Mouse (Mus musculus): Measurements from ENCODE around the gene Cib4. TPM values are rescaled to one million over a fixed set of nuclear protein-coding genes. Genes with fewer than 3 reads are reported as not detected.

Gene Cib4
- polyA plus RNA-seq, 1 experiment: not detected

- no peak for DNase-seq
- H3K27ac ChIP-seq (ENCODE audit: insufficient read depth, low read length): no peak overlapping the region
- TF ChIP-seq CTCF (IDR thresholded peaks at IDR 0.05; ENCODE audit: borderline replicate concordance, insufficient read depth, low read depth, low read length) (no peak), POLR2A (IDR thresholded peaks at IDR 0.05; ENCODE audit: borderline replicate concordance, insufficient read depth, low read length) (no peak)
- WGBS: 90% methylated on average over 1 of the region's 1 CpGs
- H3K27me3 ChIP-seq (ENCODE audit: control insufficient read depth, insufficient read depth, low read length): no peaks in the 10 kb centered on the region
- no peaks in the 10 kb centered on the region for H3K4me1 ChIP-seq (ENCODE audit: control insufficient read depth, insufficient read depth, low read length)
- H3K4me3 ChIP-seq (replicated peaks; ENCODE audit: insufficient read depth, low read depth, low read length): no peak overlapping the region
These were observed 22.8 kb upstream of the Cib4 start for GRCm38 (mm10) chr5:30568479-30568878.

DNA sequence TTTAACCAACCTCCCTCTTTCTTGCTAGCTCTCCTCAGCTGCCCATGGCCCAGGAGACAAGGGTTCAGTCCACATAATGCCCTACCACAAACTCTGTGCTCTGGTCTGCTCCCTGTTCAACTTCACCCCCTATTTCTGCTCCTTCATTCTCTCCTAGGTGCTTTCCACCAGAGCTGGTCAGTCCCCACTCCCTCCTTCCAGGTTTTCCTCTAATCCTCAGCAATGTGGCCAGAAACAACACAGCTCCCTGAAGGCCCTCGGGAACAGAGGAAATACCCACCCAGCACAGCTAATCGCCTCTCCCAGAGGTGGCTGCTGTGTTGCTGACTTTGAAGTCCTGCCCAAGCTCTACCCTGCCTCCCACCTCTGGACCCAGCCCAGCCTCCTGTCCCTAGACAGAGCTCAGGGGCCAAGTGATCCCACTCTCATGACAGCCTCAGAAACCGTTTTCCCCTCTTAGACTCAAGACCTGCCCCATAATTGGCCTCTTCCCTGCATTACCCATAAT is 14.4 kb upstream of the Cib4 start:
- Histone ChIP-seq H3K4me3 (replicated peaks; ENCODE audit: insufficient read depth, low read depth, low read length) (no peak overlapping the region), H3K4me1 (ENCODE audit: control insufficient read depth, insufficient read depth, low read length) (no peaks in the 10 kb centered on the region), H3K27me3 (ENCODE audit: control insufficient read depth, insufficient read depth, low read length) (no peaks in the 10 kb centered on the region), H3K27ac (ENCODE audit: insufficient read depth, low read length) (no peak overlapping the region)
- 48% methylated on average over 3 of the region's 3 CpGs for WGBS
- DNase-seq: no peak
- TF ChIP-seq POLR2A (IDR thresholded peaks at IDR 0.05; ENCODE audit: borderline replicate concordance, insufficient read depth, low read length): no peak
- TF ChIP-seq CTCF (IDR thresholded peaks at IDR 0.05; ENCODE audit: borderline replicate concordance, insufficient read depth, low read depth, low read length): no peak

GRCm38 (mm10) chr5:30559421-30559820 is 13.8 kb upstream of the Cib4 start:
- DNase-seq: no peak
- Histone ChIP-seq H3K27me3 (ENCODE audit: control insufficient read depth, insufficient read depth, low read length) (no peaks in the 10 kb centered on the region), H3K4me3 (replicated peaks; ENCODE audit: insufficient read depth, low read depth, low read length) (no peak overlapping the region), H3K27ac (ENCODE audit: insufficient read depth, low read length) (no peak overlapping the region), H3K4me1 (ENCODE audit: control insufficient read depth, insufficient read depth, low read length) (no peaks in the 10 kb centered on the region)
- no peak for TF ChIP-seq CTCF (IDR thresholded peaks at IDR 0.05; ENCODE audit: borderline replicate concordance, insufficient read depth, low read depth, low read length)
- no peak for TF ChIP-seq POLR2A (IDR thresholded peaks at IDR 0.05; ENCODE audit: borderline replicate concordance, insufficient read depth, low read length)
- 86% methylated on average over 3 of the region's 3 CpGs for WGBS

DNA sequence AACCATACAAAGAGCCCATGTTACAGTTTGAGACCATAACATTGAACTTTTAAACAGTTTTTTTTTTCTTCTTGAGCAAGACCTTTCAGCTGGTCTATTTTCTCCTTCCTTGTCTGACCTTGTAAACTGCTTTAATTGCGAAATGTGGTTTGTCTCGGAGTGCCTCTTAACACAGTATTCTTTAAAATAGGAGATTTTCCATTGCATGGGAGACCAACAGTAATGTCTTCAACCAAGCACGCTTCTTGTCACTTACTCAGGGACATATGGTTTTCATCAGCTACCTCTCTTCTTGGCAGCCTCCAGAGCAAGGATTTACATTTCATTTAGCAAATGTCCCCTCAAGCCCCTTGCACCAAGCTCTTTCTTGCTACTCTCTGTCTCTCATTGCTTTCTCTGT is 10.6 kb upstream of the Cib4 start:
- DNase-seq: no peak
- no peak overlapping the region for H3K4me3 ChIP-seq (replicated peaks; ENCODE audit: insufficient read depth, low read depth, low read length)
- H3K27ac ChIP-seq (ENCODE audit: insufficient read depth, low read length): no peak overlapping the region
- H3K4me1 ChIP-seq (ENCODE audit: control insufficient read depth, insufficient read depth, low read length): no peaks in the 10 kb centered on the region
- TF ChIP-seq POLR2A (IDR thresholded peaks at IDR 0.05; ENCODE audit: borderline replicate concordance, insufficient read depth, low read length): no peak
- TF ChIP-seq CTCF (IDR thresholded peaks at IDR 0.05; ENCODE audit: borderline replicate concordance, insufficient read depth, low read depth, low read length): no peak
- no peaks in the 10 kb centered on the region for H3K27me3 ChIP-seq (ENCODE audit: control insufficient read depth, insufficient read depth, low read length)
- WGBS: 90% methylated on average over 3 of the region's 3 CpGs

GRCm38 (mm10) chr5:30554981-30555380 is 9.3 kb upstream of the Cib4 start:
- 81% methylated on average over 8 of the region's 8 CpGs for WGBS
- Histone ChIP-seq H3K4me3 (replicated peaks; ENCODE audit: insufficient read depth, low read depth, low read length) (no peak overlapping the region), H3K4me1 (ENCODE audit: control insufficient read depth, insufficient read depth, low read length) (peaks cover 7% of the 10 kb centered on the region; the same call in 1 of the 2 replicates), H3K27me3 (ENCODE audit: control insufficient read depth, insufficient read depth, low read length) (no peaks in the 10 kb centered on the region), H3K27ac (ENCODE audit: insufficient read depth, low read length) (no peak overlapping the region)
- TF ChIP-seq CTCF (IDR thresholded peaks at IDR 0.05; ENCODE audit: borderline replicate concordance, insufficient read depth, low read depth, low read length) (no peak), POLR2A (IDR thresholded peaks at IDR 0.05; ENCODE audit: borderline replicate concordance, insufficient read depth, low read length) (no peak)
- DNase-seq: no peak

DNA sequence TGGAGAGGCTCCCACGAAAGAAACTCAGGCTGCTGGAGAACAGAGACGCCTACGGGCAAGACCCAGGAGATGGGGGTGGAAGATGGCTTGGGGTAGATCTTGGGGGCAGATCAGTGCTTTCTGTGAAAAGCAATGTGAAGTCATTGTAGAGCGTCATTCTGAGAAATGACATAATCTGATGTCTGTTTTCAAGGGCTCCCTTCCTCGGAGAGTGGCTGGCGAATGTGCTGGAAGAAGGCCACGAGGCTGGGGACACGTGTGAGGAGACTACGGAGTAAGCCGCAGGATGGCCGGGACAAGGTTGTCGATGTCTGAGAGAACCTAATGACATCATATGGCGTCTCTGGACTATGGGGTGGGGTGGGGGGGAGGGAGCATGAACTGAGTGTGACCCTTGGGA is 8.3 kb upstream of the Cib4 start:
- TF ChIP-seq POLR2A (IDR thresholded peaks at IDR 0.05; ENCODE audit: borderline replicate concordance, insufficient read depth, low read length) (no peak), CTCF (IDR thresholded peaks at IDR 0.05; ENCODE audit: borderline replicate concordance, insufficient read depth, low read depth, low read length) (no peak)
- no peaks in the 10 kb centered on the region for H3K27me3 ChIP-seq (ENCODE audit: control insufficient read depth, insufficient read depth, low read length)
- peaks cover 9% of the 10 kb centered on the region; the same call in 1 of the 2 replicates for H3K4me1 ChIP-seq (ENCODE audit: control insufficient read depth, insufficient read depth, low read length)
- no peak for DNase-seq
- H3K27ac ChIP-seq (ENCODE audit: insufficient read depth, low read length): no peak overlapping the region
- no peak overlapping the region for H3K4me3 ChIP-seq (replicated peaks; ENCODE audit: insufficient read depth, low read depth, low read length)
- WGBS: 84% methylated on average over 13 of the region's 13 CpGs

DNA sequence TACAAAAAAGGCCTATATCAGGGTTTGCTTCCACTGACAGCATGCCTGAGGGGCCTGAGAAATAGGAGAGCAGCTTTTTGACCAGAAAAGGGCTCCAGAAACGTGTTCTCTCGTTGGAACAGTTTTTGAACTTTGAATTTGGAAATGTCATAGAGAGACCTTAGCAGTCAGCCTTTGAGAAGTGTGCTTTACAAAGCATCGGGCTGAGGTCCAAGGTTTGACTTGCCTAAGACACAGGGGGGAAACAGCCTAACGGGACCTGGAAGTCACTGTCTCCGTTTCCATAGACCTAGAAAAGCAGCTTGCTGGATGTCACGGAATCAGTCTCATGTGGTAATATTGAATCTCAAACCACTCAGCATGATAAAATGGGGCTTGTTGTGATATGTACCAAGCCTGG is 6.4 kb upstream of the Cib4 start:
- no peak overlapping the region for H3K27ac ChIP-seq (ENCODE audit: insufficient read depth, low read length)
- TF ChIP-seq POLR2A (IDR thresholded peaks at IDR 0.05; ENCODE audit: borderline replicate concordance, insufficient read depth, low read length) (no peak), CTCF (IDR thresholded peaks at IDR 0.05; ENCODE audit: borderline replicate concordance, insufficient read depth, low read depth, low read length) (no peak)
- WGBS: 80% methylated on average over 6 of the region's 6 CpGs
- no peaks in the 10 kb centered on the region for H3K27me3 ChIP-seq (ENCODE audit: control insufficient read depth, insufficient read depth, low read length)
- H3K4me3 ChIP-seq (replicated peaks; ENCODE audit: insufficient read depth, low read depth, low read length): no peak overlapping the region
- H3K4me1 ChIP-seq (ENCODE audit: control insufficient read depth, insufficient read depth, low read length): peaks cover 12% of the 10 kb centered on the region; the same call in 1 of the 2 replicates
- no peak for DNase-seq

GRCm38 (mm10) chr5:30551022-30551638 is 5.5 kb upstream of the Cib4 start:
- Histone ChIP-seq H3K4me3 (replicated peaks; ENCODE audit: insufficient read depth, low read depth, low read length) (no peak overlapping the region), H3K4me1 (ENCODE audit: control insufficient read depth, insufficient read depth, low read length) (peaks cover 12% of the 10 kb centered on the region; the same call in 1 of the 2 replicates), H3K27me3 (ENCODE audit: control insufficient read depth, insufficient read depth, low read length) (no peaks in the 10 kb centered on the region), H3K27ac (ENCODE audit: insufficient read depth, low read length) (no peak overlapping the region)
- WGBS: 79% methylated on average over 8 of the region's 8 CpGs
- DNase-seq: no peak
- no peak for TF ChIP-seq POLR2A (IDR thresholded peaks at IDR 0.05; ENCODE audit: borderline replicate concordance, insufficient read depth, low read length)
- no peak for TF ChIP-seq CTCF (IDR thresholded peaks at IDR 0.05; ENCODE audit: borderline replicate concordance, insufficient read depth, low read depth, low read length)
